Mouse (Mus musculus) C2C12 (cell line): ENCODE data around the gene Prr9. TPM values are rescaled to one million over a fixed set of nuclear protein-coding genes. Genes with fewer than 3 reads are reported as not detected.

Source experiments
- H3K27me3 ChIP-seq: one replicate; pipeline ENCODE4 v1.6.1; 2011; ENCODE audit not compliant: control insufficient read depth, insufficient read depth, insufficient read length
- H3K36me3 ChIP-seq: one replicate; pipeline ENCODE4 v1.6.1; 2011; ENCODE audit not compliant: control insufficient read depth, insufficient read depth
- H3K4me3 ChIP-seq: one replicate; pipeline ENCODE4 v1.5.1; 2011; ENCODE audit warnings: mild to moderate bottlenecking, control low read depth; ENCODE audit not compliant: poor library complexity, insufficient read depth, severe bottlenecking
- H3K79me2 ChIP-seq: one replicate; pipeline ENCODE4 v1.6.1; 2011; ENCODE audit not compliant: control insufficient read depth, insufficient read depth
- H3K79me3 ChIP-seq: one replicate; pipeline ENCODE4 v1.6.1; 2011; ENCODE audit warnings: low read depth, control low read depth
- H3ac ChIP-seq: one replicate; pipeline ENCODE3; 2011; ENCODE audit warnings: low read depth; ENCODE audit not compliant: control insufficient read depth, insufficient read length
- CEBPB ChIP-seq: IDR thresholded peaks from one replicate; pipeline ENCODE4 v1.6.1; 2011; ENCODE audit warnings: low read depth, mild to moderate bottlenecking, control low read depth, moderate library complexity
- CTCF ChIP-seq: IDR thresholded peaks from one replicate; pipeline ENCODE4 v1.5.1; 2011; ENCODE audit not compliant: control insufficient read depth, insufficient read depth, insufficient read length
- FOSL1 ChIP-seq: IDR thresholded peaks from one replicate; pipeline ENCODE4 v1.8.0; 2011; ENCODE audit warnings: mild to moderate bottlenecking, low read length; ENCODE audit not compliant: poor library complexity, insufficient read depth, severe bottlenecking
- MAX ChIP-seq: IDR thresholded peaks from one replicate; pipeline ENCODE4 v1.6.1; 2011; ENCODE audit warnings: mild to moderate bottlenecking, control low read depth
- MYOD1 ChIP-seq: IDR thresholded peaks from one replicate; pipeline ENCODE4 v1.6.1; 2011; ENCODE audit warnings: low read depth; ENCODE audit not compliant: control insufficient read depth, insufficient read length
- MYOG ChIP-seq: IDR thresholded peaks from one replicate; pipeline ENCODE4 v1.6.1; 2011; ENCODE audit not compliant: control insufficient read depth, insufficient read length; ENCODE audit errors: extremely low read depth
- USF1 ChIP-seq: IDR thresholded peaks from one replicate; pipeline ENCODE4 v1.6.1; 2011; ENCODE audit warnings: low read depth, mild to moderate bottlenecking, control low read depth, moderate library complexity
- polyA plus RNA-seq: library from polyadenylated mRNA; unstranded; fragments of >200 nt; fragmentation: generic; extraction: Trizol; gene quantifications from one replicate; pipeline ENCODE4 v1.2.1, GENCODE M21; 2012; ENCODE audit warnings: missing spikeins

The Prr9 gene
- polyA plus RNA-seq, 1 experiment: 19.7 TPM

GRCm38 (mm10) chr3:92083042-92083441 is 40.7 kb downstream of the Prr9 start, which contains the start of gene Lor:
Gene Lor (minus strand): TSS chr3:92083142.
- H3K36me3 ChIP-seq: no peaks in the 10 kb centered on the region
- H3K79me3 ChIP-seq: no peaks in the 10 kb centered on the region
- H3ac ChIP-seq: no peak within 1 kb of the TSS
- no peaks in the 10 kb centered on the region for H3K79me2 ChIP-seq
- H3K27me3 ChIP-seq: no peaks in the 10 kb centered on the region
- H3K4me3 ChIP-seq: no peak within 1 kb of the TSS
- no peak for TF ChIP-seq CTCF
- TF ChIP-seq MYOG: no peak
- no peak for TF ChIP-seq MAX
- no peak for TF ChIP-seq MYOD1
- no peak for TF ChIP-seq FOSL1
- TF ChIP-seq CEBPB: no peak
- TF ChIP-seq USF1: no peak

- H3K79me2 ChIP-seq: no peaks in the 10 kb centered on the region
- peak overlapping the region; percentile 34 for H3K4me3 ChIP-seq
- H3K27me3 ChIP-seq: no peaks in the 10 kb centered on the region
- peak overlapping the region; percentile 31 for H3ac ChIP-seq
- H3K79me3 ChIP-seq: no peaks in the 10 kb centered on the region
- H3K36me3 ChIP-seq: no peaks in the 10 kb centered on the region
- TF ChIP-seq CEBPB: no peak
- TF ChIP-seq USF1: no peak
- no peak for TF ChIP-seq FOSL1
- no peak for TF ChIP-seq MAX
- TF ChIP-seq MYOD1: no peak
- TF ChIP-seq MYOG: no peak
- TF ChIP-seq CTCF: no peak
Measured at GRCm38 (mm10) chr3:92081285-92081931, 42.3 kb downstream of the Prr9 start.

- H3K4me3 ChIP-seq: peak overlapping the region; percentile 34
- no peaks in the 10 kb centered on the region for H3K36me3 ChIP-seq
- H3ac ChIP-seq: peak overlapping the region; percentile 31
- H3K79me3 ChIP-seq: no peaks in the 10 kb centered on the region
- H3K79me2 ChIP-seq: no peaks in the 10 kb centered on the region
- TF ChIP-seq CEBPB (no peak), FOSL1 (no peak), MAX (no peak), MYOG (no peak)
- H3K27me3 ChIP-seq: no peaks in the 10 kb centered on the region
Measured at GRCm38 (mm10) chr3:92080462-92081284, 43.1 kb downstream of the Prr9 start.

Other genes starting within 250 kb of the Prr9 start
- gene Pglyrp3, start 109.4 kb downstream of the Prr9 start, polyA plus RNA-seq: not detected
- 6.9 TPM for gene Lor, start 40.8 kb downstream of the Prr9 start, polyA plus RNA-seq
- gene Lelp1, start 18.8 kb upstream of the Prr9 start, polyA plus RNA-seq: 0.13 TPM
- gene Sprr2a1, start 91.9 kb upstream of the Prr9 start, polyA plus RNA-seq: 0.06 TPM
- 2.6 TPM for gene Sprr2a2, start 92.0 kb upstream of the Prr9 start, polyA plus RNA-seq
- gene Sprr2a3, start 161.5 kb upstream of the Prr9 start, polyA plus RNA-seq: 0.13 TPM
- gene Sprr2b, start 192.7 kb upstream of the Prr9 start, polyA plus RNA-seq: 0.11 TPM
- not detected for gene Sprr2d, start 215.2 kb upstream of the Prr9 start, polyA plus RNA-seq
- 0.06 TPM for gene Sprr2e, start 228.2 kb upstream of the Prr9 start, polyA plus RNA-seq
- not detected for gene Sprr2f, start 241.2 kb upstream of the Prr9 start, polyA plus RNA-seq